Mouse (Mus musculus): ENCODE measurements around the gene Rnf220.

The Rnf220 gene

GRCm38 (mm10) chr4:117438064-117438463 lies 58.8 kb downstream of the Rnf220 start:
- in situ Hi-C loops (cut with MboI, MseI) = no loop called here

GRCm38 (mm10) chr4:117436995-117437660 lies 59.7 kb downstream of the Rnf220 start:
- in situ Hi-C loops (cut with MboI, MseI) = no loop called here

- in situ Hi-C loops (cut with MboI, MseI) = no loop called here
These were observed 62.5 kb downstream of the Rnf220 start for GRCm38 (mm10) chr4:117434336-117434735.

GRCm38 (mm10) chr4:117429604-117430003 lies 67.2 kb downstream of the Rnf220 start:
- in situ Hi-C loops (cut with MboI, MseI) = no loop called here

- in situ Hi-C loops (cut with MboI, MseI) = no loop called here
These were observed 69.3 kb downstream of the Rnf220 start for GRCm38 (mm10) chr4:117427540-117427939.

GRCm38 (mm10) chr4:117421077-117421476 lies 75.8 kb downstream of the Rnf220 start:
- in situ Hi-C loops (cut with MboI, MseI) = no loop called here

GRCm38 (mm10) chr4:117416827-117417226 lies 80.0 kb downstream of the Rnf220 start:
- in situ Hi-C loops (cut with MboI, MseI) = no loop called here

GRCm38 (mm10) chr4:117410049-117410410 lies 86.8 kb downstream of the Rnf220 start:
- in situ Hi-C loops (cut with MboI, MseI) = no loop called here

GRCm38 (mm10) chr4:117409144-117410048 lies 87.5 kb downstream of the Rnf220 start:
- in situ Hi-C loops (cut with MboI, MseI) = no loop called here

GRCm38 (mm10) chr4:117407945-117408344 lies 88.9 kb downstream of the Rnf220 start:
- in situ Hi-C loops (cut with MboI, MseI) = no loop called here

- in situ Hi-C loops (cut with MboI, MseI) = no loop called here
These were observed 90.9 kb downstream of the Rnf220 start for GRCm38 (mm10) chr4:117405999-117406398.

- in situ Hi-C loops (cut with MboI, MseI) = no loop called here
These were observed 91.6 kb downstream of the Rnf220 start for GRCm38 (mm10) chr4:117405211-117405610.

- in situ Hi-C loops (cut with MboI, MseI) = no loop called here
These were observed 93.4 kb downstream of the Rnf220 start for GRCm38 (mm10) chr4:117403411-117403810.

- in situ Hi-C loops (cut with MboI, MseI) = loop anchor here in 1 of 2 experiments (10.0 kb wide), 1 partner anchor 818 kb away; no protein-coding TSS in a partner anchor
These were observed 99.7 kb downstream of the Rnf220 start for GRCm38 (mm10) chr4:117397128-117397527.

GRCm38 (mm10) chr4:117393027-117393426 lies 103.8 kb downstream of the Rnf220 start:
- in situ Hi-C loops (cut with MboI, MseI) = loop anchor here in 1 of 2 experiments (10.0 kb wide), 1 partner anchor 822 kb away; no protein-coding TSS in a partner anchor

GRCm38 (mm10) chr4:117392391-117392790 lies 104.5 kb downstream of the Rnf220 start:
- in situ Hi-C loops (cut with MboI, MseI) = loop anchor here in 1 of 2 experiments (10.0 kb wide), 1 partner anchor 822 kb away; no protein-coding TSS in a partner anchor

- in situ Hi-C loops (cut with MboI, MseI) = loop anchor here in 1 of 2 experiments (10.0 kb wide), 1 partner anchor 823 kb away; no protein-coding TSS in a partner anchor
These were observed 104.9 kb downstream of the Rnf220 start for GRCm38 (mm10) chr4:117391966-117392365.

- in situ Hi-C loops (cut with MboI, MseI) = loop anchor here in 1 of 2 experiments (10.0 kb wide), 1 partner anchor 824 kb away; no protein-coding TSS in a partner anchor
These were observed 105.7 kb downstream of the Rnf220 start for GRCm38 (mm10) chr4:117390850-117391795.

- in situ Hi-C loops (cut with MboI, MseI) = loop anchor here in 1 of 2 experiments (10.0 kb wide), 1 partner anchor 825 kb away; no protein-coding TSS in a partner anchor
These were observed 107.4 kb downstream of the Rnf220 start for GRCm38 (mm10) chr4:117389264-117390054.

GRCm38 (mm10) chr4:117385247-117385646 lies 111.6 kb downstream of the Rnf220 start:
- in situ Hi-C loops (cut with MboI, MseI) = no loop called here
